Mouse (Mus musculus): Measurements from ENCODE around the gene Neurod2. TPM values are rescaled to one million over a fixed set of nuclear protein-coding genes. Genes with fewer than 3 reads are reported as not detected.

Neurod2 gene
- total RNA-seq, 2 experiments from 2014 or later: 125 to 133 TPM

Other genes starting within 250 kb of the Neurod2 start
- gene Fbxl20, start 179.2 kb downstream of the Neurod2 start, total RNA-seq (2021): 10 to 100 TPM; 24.4 to 27.5 TPM
- gene Med1, start 136.4 kb downstream of the Neurod2 start, total RNA-seq (2021): 10 to 100 TPM; 52.1 to 52.2 TPM
- 10 to 100 TPM; 38.9 to 39.1 TPM for gene Cdk12, start 126.6 kb downstream of the Neurod2 start, total RNA-seq (2021)
- gene Ppp1r1b, start 18.8 kb upstream of the Neurod2 start, total RNA-seq (2021): 10 to 100 TPM; 52.3 to 53.4 TPM
- 10 to 100 TPM; 21.3 to 26.0 TPM for gene Stard3, start 28.7 kb upstream of the Neurod2 start, total RNA-seq (2021)
- gene Tcap, start 54.2 kb upstream of the Neurod2 start, total RNA-seq (2021): under 1 TPM; 0.56 to 0.64 TPM
- gene Pnmt, start 56.8 kb upstream of the Neurod2 start, total RNA-seq (2021): 1 to 10 TPM in 1 of 2 experiments, not detected in 1; 1.0 TPM
- gene Pgap3, start 70.8 kb upstream of the Neurod2 start, total RNA-seq (2021): 1 to 10 TPM; 7.6 to 9.2 TPM
- 1 to 10 TPM; 3.9 to 4.1 TPM for gene Erbb2, start 82.8 kb upstream of the Neurod2 start, total RNA-seq (2021)
- gene Mien1, start 109.3 kb upstream of the Neurod2 start, total RNA-seq (2021): 100 to 1,000 TPM; 111 to 118 TPM
- gene Grb7, start 116.7 kb upstream of the Neurod2 start, total RNA-seq (2021): 1 to 10 TPM; 2.2 to 2.3 TPM
- under 1 TPM; 0.38 to 0.46 TPM for gene Ikzf3, start 216.4 kb upstream of the Neurod2 start, total RNA-seq (2021)
- gene Zpbp2, start 221.4 kb upstream of the Neurod2 start, total RNA-seq (2021): not detected

Data from left cerebral cortex, postnatal 4 days (tissue).